Mouse (Mus musculus): ENCODE data around the gene Snx32.

DNA sequence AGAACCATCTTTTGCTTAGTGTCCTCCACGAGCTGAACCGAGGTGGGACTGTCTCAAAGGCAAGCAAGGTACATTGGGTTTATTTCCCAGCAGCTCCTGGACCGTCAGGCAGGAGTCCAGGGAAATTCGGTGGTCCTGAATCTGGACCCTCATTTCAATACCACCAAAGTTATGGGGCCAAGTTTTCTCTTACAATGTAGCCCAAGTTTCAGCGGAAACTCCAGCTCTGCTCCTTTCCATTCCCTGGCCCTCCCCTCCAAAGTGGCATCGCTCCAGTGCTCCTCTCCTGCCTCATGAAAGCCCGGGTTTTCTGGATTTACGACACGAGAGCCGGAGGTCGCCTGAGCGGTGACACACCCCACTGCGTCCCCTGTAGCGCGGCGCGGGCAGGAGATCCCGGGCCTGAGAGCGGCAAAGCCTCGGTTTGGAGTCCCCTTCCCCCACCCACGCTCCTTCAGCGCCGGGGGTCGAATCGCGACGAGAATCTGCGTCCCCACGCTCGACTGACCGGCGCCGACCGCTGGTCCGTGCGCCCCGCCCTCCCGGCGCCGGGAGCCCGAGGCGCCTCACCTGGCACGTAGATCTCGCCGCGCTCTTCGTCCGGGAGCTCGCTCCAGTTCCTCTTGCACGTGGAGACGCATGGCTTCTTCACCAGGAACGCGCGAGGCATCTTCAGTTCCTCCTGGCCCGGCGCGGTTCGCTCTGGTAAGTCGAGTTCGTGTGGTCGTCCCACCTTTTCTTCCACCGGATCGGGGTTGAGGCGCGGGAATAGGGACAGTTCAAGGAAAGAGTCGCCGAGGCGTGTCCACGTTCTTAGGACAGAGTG, 49.5 kb upstream of the Snx32 start:
- no peak for TF ChIP-seq CTCF (IDR thresholded peaks at IDR 0.05; ENCODE audit: borderline replicate concordance, insufficient read depth, low read length)
- no peak for TF ChIP-seq POLR2A (IDR thresholded peaks at IDR 0.05; ENCODE audit: low read depth, low read length)
